Mouse (Mus musculus) neural tube, embryonic 12.5 days (tissue): Measurements from ENCODE around the gene Tmtc2. TPM values are rescaled to one million over a fixed set of nuclear protein-coding genes. Genes with fewer than 3 reads are reported as not detected.

Experiments used
- ATAC-seq: fragments of 200-750 bp; cut with Nextera tagmentation; 2 replicates; pipeline ENCODE4 v1.8.0; 2017; ENCODE audit warnings: low read depth, mild to moderate bottlenecking, moderate TSS enrichment, moderate library complexity; ENCODE audit not compliant: low FRiP score
- H3K27ac ChIP-seq: fragments of 300-500 bp; sonication (generic); 2 replicates; pipeline ENCODE4 v1.5.1; 2016
- H3K27me3 ChIP-seq: fragments of 300-500 bp; sonication (generic); replicated peaks from 2 replicates; pipeline ENCODE4 v1.6.1; 2016; ENCODE audit warnings: mild to moderate bottlenecking
- H3K36me3 ChIP-seq: fragments of 300-500 bp; sonication (generic); 2 replicates; pipeline ENCODE4 v1.6.1; 2016; ENCODE audit warnings: mild to moderate bottlenecking
- H3K4me1 ChIP-seq: fragments of 300-500 bp; sonication (generic); 2 replicates; pipeline ENCODE4 v1.6.1; 2016
- H3K4me2 ChIP-seq: fragments of 300-500 bp; sonication (generic); replicated peaks from 2 replicates; pipeline ENCODE4 v1.6.1; 2016; ENCODE audit warnings: mild to moderate bottlenecking
- H3K4me3 ChIP-seq: fragments of 300-500 bp; sonication (generic); 2 replicates; pipeline ENCODE4 v1.5.1; 2016
- H3K9ac ChIP-seq: fragments of 300-500 bp; sonication (generic); 2 replicates; pipeline ENCODE4 v1.6.1; 2016; ENCODE audit warnings: mild to moderate bottlenecking
- H3K9me3 ChIP-seq: fragments of 300-500 bp; sonication (generic); 2 replicates; pipeline ENCODE4 v1.6.1; 2016; ENCODE audit warnings: mild to moderate bottlenecking
- WGBS: fragments of 180-500 bp; shearing (Covaris S2); methylation state at CpG from one replicate; pipeline ENCODE4 v1.1.7; 2016; 5-methylcytosine and 5-hydroxymethylcytosine counted together
- polyA plus RNA-seq: library from polyadenylated mRNA; unstranded; fragments of >200 nt; fragmentation: Nextera tagmentation; extraction: Ambion mirVana; gene quantifications from 2 replicates; pipeline ENCODE4 v1.2.1, GENCODE M21; 2016

Tmtc2 gene
- polyA plus RNA-seq, 1 experiment from 2014 or later, result 16.2 TPM

DNA sequence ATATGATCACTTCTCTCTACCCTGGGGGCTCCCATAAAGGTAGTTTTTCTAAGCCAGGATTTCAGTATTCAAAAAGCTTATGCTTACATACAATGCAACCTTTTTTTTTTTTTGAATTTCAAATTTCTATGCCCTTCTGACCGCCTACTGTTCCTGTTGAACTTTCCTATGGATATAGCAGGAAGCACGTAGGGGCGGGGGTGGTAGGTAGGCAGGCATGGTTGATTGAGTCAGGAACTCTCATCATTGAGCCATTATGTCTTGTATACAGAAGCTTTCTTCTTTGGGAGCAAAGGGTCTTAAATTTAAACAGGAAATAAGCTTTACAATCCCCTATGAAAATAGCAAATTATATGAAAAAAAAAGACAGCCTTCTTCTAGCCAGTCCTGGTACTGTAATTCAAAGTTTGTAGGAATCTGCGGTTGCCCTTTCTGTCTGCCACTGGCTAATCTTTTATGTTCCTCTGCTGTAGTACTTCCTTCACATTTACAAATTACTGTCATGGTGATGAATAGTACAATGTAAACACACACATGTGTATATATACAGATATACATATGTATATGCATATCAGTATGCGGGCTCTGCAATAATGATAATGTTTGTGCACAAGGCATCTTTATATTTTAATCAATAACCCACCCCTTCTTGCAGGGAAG, 405.7 kb downstream of the Tmtc2 start:
- no peak overlapping the region for H3K9ac ChIP-seq
- no peaks in the 10 kb centered on the region for H3K27me3 ChIP-seq
- no peaks in the 10 kb centered on the region for H3K9me3 ChIP-seq
- no peak overlapping the region for H3K4me2 ChIP-seq
- no peak for ATAC-seq
- H3K4me3 ChIP-seq, result no peak overlapping the region
- H3K36me3 ChIP-seq, result no peaks in the 10 kb centered on the region
- H3K4me1 ChIP-seq, result no peaks in the 10 kb centered on the region
- no peak overlapping the region for H3K27ac ChIP-seq
- WGBS, result 86% methylated on average over 5 of the region's 5 CpGs

DNA sequence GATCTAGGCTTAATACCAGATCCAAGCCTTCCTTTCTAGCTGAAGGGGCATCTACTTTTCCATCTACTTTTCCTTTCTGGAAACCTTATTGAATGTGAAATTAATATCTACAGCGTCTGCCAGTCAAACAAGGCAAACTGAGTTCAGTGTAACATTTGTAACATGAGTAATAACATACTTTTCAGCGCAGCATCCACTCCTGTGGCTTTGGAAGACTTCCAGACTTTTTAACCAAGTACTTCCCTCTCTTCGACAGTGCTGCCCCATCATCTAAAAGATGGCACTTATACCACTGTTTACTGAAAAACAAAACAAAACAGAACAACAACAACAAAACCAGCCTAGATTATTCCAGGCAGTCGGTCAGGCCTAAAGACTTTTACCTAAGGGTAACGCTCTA, 409.0 kb downstream of the Tmtc2 start:
- H3K4me1 ChIP-seq, result no peaks in the 10 kb centered on the region
- WGBS, result 85% methylated on average over 5 of the region's 5 CpGs
- no peak overlapping the region for H3K9ac ChIP-seq
- no peak overlapping the region for H3K4me3 ChIP-seq
- H3K27me3 ChIP-seq, result no peaks in the 10 kb centered on the region
- no peak overlapping the region for H3K4me2 ChIP-seq
- no peak overlapping the region for H3K27ac ChIP-seq
- no peak for ATAC-seq
- no peaks in the 10 kb centered on the region for H3K36me3 ChIP-seq
- H3K9me3 ChIP-seq, result no peaks in the 10 kb centered on the region

DNA sequence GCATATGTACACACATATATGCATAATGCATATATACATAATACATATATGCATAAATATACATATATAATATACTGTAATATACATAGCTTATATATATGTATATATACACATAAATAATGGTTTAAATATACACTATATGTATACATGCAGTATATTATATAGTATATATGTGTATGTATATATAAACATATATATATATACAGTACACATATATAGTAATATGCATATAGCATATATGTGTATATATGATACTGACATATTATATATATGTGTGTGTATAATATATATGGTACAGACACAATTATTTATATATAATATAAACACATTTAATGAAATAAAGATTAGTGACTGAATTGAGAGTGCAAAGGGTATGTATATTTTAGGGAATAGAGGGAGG, 420.5 kb downstream of the Tmtc2 start:
- ATAC-seq, result no peak

DNA sequence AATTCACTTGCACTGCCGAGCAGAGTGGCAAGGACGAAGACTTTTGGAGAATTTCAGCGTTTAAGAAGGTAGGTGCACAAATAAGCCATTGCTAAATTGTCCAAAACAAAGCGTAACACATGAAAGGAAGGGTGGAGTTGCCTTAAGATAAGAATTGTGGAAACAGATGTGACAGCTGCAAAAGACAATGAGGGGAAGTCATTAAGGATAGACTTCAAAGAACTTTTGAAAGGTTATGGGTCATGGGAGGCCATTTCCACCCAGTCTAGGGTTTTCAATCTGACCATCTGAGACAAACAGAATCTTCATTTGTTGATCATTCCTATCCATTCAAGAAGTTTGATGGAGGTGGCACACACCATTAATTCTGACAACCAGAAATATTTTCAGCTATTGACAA, 429.9 kb downstream of the Tmtc2 start:
- Histone ChIP-seq H3K27me3 (no peaks in the 10 kb centered on the region), H3K4me3 (no peak overlapping the region), H3K4me1 (no peaks in the 10 kb centered on the region), H3K9me3 (no peaks in the 10 kb centered on the region), H3K4me2 (no peak overlapping the region), H3K36me3 (no peaks in the 10 kb centered on the region), H3K27ac (no peak overlapping the region), H3K9ac (no peak overlapping the region)
- ATAC-seq, result no peak
- 25% methylated on average over 4 of the region's 4 CpGs for WGBS

More for the DNA sequence above, 420.5 kb downstream of the Tmtc2 start:
- Histone ChIP-seq H3K27me3 (no peaks in the 10 kb centered on the region), H3K4me2 (no peak overlapping the region), H3K9me3 (no peaks in the 10 kb centered on the region), H3K4me3 (no peak overlapping the region), H3K4me1 (no peaks in the 10 kb centered on the region), H3K27ac (no peak overlapping the region), H3K36me3 (no peaks in the 10 kb centered on the region), H3K9ac (no peak overlapping the region)

DNA sequence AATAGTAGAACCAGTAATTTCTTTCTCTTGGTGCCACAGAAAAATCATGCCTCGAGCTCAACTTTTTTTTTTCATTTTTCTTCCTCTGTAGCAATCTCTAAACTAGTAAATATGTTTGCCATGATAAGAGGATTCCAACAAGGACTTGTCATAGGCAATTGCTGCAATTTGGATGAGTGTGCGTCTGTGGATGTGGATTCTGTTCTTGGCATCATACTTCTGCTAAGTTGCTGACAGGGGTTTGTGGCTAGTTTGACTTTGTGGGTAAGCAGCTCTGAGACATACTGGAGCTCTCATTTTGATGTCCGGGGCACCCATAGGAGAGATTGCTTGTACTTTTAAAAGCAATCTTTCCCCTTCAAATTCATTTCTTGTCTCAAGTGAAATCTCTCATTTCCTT, 432.1 kb downstream of the Tmtc2 start:
- no peak for ATAC-seq
- no peaks in the 10 kb centered on the region for H3K9me3 ChIP-seq
- H3K9ac ChIP-seq, result no peak overlapping the region
- H3K27ac ChIP-seq, result no peak overlapping the region
- no peak overlapping the region for H3K4me3 ChIP-seq
- 88% methylated on average over 3 of the region's 3 CpGs for WGBS
- H3K27me3 ChIP-seq, result no peaks in the 10 kb centered on the region
- no peaks in the 10 kb centered on the region for H3K36me3 ChIP-seq
- H3K4me2 ChIP-seq, result no peak overlapping the region
- H3K4me1 ChIP-seq, result no peaks in the 10 kb centered on the region
